Mouse (Mus musculus) hindbrain, embryonic 11.5 days (tissue): ENCODE data around the gene Tbc1d20. TPM values are rescaled to one million over a fixed set of nuclear protein-coding genes. Genes with fewer than 3 reads are reported as not detected.
A peak's percentile ranks its signal among the peaks of the same experiment; 100 is the strongest.

ENCODE experiments used
- ATAC-seq: fragments of 200-750 bp; cut with Nextera tagmentation; 2 replicates; pipeline ENCODE4 v1.8.0; 2017; ENCODE audit warnings: mild to moderate bottlenecking, moderate TSS enrichment, moderate library complexity; ENCODE audit not compliant: low FRiP score
- DNase-seq: peaks from one replicate; pipeline ENCODE4 v3.0.0-alpha.2; 2015; ENCODE audit warnings: low spot score
- H3K27ac ChIP-seq: fragments of 300-500 bp; sonication (generic); 2 replicates; pipeline ENCODE4 v1.5.1; 2014; ENCODE audit warnings: mild to moderate bottlenecking, low read depth, low read length
- H3K27me3 ChIP-seq: fragments of 300-500 bp; sonication (generic); 2 replicates; pipeline ENCODE4 v1.6.1; 2014; ENCODE audit warnings: mild to moderate bottlenecking, low read length, moderate library complexity, mixed read lengths; ENCODE audit not compliant: control insufficient read depth, insufficient read depth
- H3K36me3 ChIP-seq: fragments of 300-500 bp; sonication (generic); 2 replicates; pipeline ENCODE4 v1.6.1; 2014; ENCODE audit warnings: mild to moderate bottlenecking, low read length, moderate library complexity, mixed read lengths; ENCODE audit not compliant: control insufficient read depth, insufficient read depth
- H3K4me1 ChIP-seq: fragments of 300-500 bp; sonication (generic); replicated peaks from 2 replicates; pipeline ENCODE4 v1.6.1; 2014; ENCODE audit warnings: low read length, mixed read lengths; ENCODE audit not compliant: control insufficient read depth, insufficient read depth
- H3K4me2 ChIP-seq: fragments of 300-500 bp; sonication (generic); replicated peaks from 2 replicates; pipeline ENCODE4 v1.6.1; 2014; ENCODE audit warnings: mild to moderate bottlenecking, low read depth, low read length
- H3K4me3 ChIP-seq: fragments of 300-500 bp; sonication (generic); 2 replicates; pipeline ENCODE4 v1.5.1; 2014; ENCODE audit warnings: low read depth, low read length
- H3K9ac ChIP-seq: fragments of 300-500 bp; sonication (generic); 2 replicates; pipeline ENCODE4 v1.6.1; 2014; ENCODE audit warnings: low read depth, low read length
- H3K9me3 ChIP-seq: fragments of 300-500 bp; sonication (generic); 2 replicates; pipeline ENCODE4 v1.6.1; 2016; ENCODE audit warnings: low read length; ENCODE audit not compliant: control insufficient read depth
- WGBS: fragments of 180-500 bp; shearing (Covaris S2); extraction: QIAGEN DNeasy Blood & Tissue Kit; methylation state at CpG from one replicate; pipeline ENCODE4 v1.1.7; 2014; 5-methylcytosine and 5-hydroxymethylcytosine counted together
- polyA plus RNA-seq: library from polyadenylated mRNA; unstranded; fragments of >200 nt; fragmentation: Nextera tagmentation; extraction: Ambion mirVana; gene quantifications from 2 replicates; pipeline ENCODE4 v1.2.1, GENCODE M21; 2014

Tbc1d20 gene
- polyA plus RNA-seq, 1 experiment from 2014 or later = 23.7 TPM

- peaks cover 4% of the 10 kb centered on the region; the same call in 1 of the 2 replicates for H3K4me1 ChIP-seq
- peak overlapping the region; percentile 49 for H3K4me3 ChIP-seq
- ATAC-seq = peak; percentile 25; the same call in 1 of the 2 replicates
- peaks cover 7% of the 10 kb centered on the region; the same call in 1 of the 2 replicates for H3K27me3 ChIP-seq
- peak; percentile 31 for DNase-seq
- no peak overlapping the region for H3K27ac ChIP-seq
- no peaks in the 10 kb centered on the region for H3K36me3 ChIP-seq
- WGBS = 13% methylated on average over 10 of the region's 10 CpGs
- peak overlapping the region; percentile 56; the same call in 1 of the 2 replicates for H3K9ac ChIP-seq
- peak overlapping the region; percentile 77 for H3K4me2 ChIP-seq
- H3K9me3 ChIP-seq = no peaks in the 10 kb centered on the region
Measured at GRCm38 (mm10) chr2:152344361-152344760, 50.7 kb downstream of the Tbc1d20 start.

- WGBS = 61% methylated on average over 5 of the region's 5 CpGs
- no peak for ATAC-seq
- Histone ChIP-seq H3K9me3 (no peaks in the 10 kb centered on the region), H3K4me1 (peaks cover 4% of the 10 kb centered on the region; the same call in 1 of the 2 replicates), H3K4me3 (no peak overlapping the region), H3K27ac (no peak overlapping the region), H3K4me2 (no peak overlapping the region), H3K9ac (no peak overlapping the region), H3K36me3 (no peaks in the 10 kb centered on the region), H3K27me3 (peaks cover 7% of the 10 kb centered on the region; the same call in 1 of the 2 replicates)
- no peak for DNase-seq
Measured at GRCm38 (mm10) chr2:152344909-152345308, 51.3 kb downstream of the Tbc1d20 start.

- Histone ChIP-seq H3K27ac (no peak overlapping the region), H3K4me2 (no peak overlapping the region), H3K9ac (no peak overlapping the region), H3K27me3 (peaks cover 7% of the 10 kb centered on the region; the same call in 1 of the 2 replicates), H3K4me1 (peaks cover 4% of the 10 kb centered on the region; the same call in 1 of the 2 replicates), H3K36me3 (no peaks in the 10 kb centered on the region), H3K9me3 (no peaks in the 10 kb centered on the region), H3K4me3 (no peak overlapping the region)
- 67% methylated on average over 6 of the region's 6 CpGs for WGBS
- ATAC-seq (no peak), DNase-seq (no peak)
Measured at GRCm38 (mm10) chr2:152345393-152345792, 51.8 kb downstream of the Tbc1d20 start.

GRCm38 (mm10) chr2:152346776-152347465 lies 53.3 kb downstream of the Tbc1d20 start:
- Histone ChIP-seq H3K9ac (no peak overlapping the region), H3K27me3 (peaks cover 7% of the 10 kb centered on the region; the same call in 1 of the 2 replicates), H3K9me3 (no peaks in the 10 kb centered on the region), H3K4me2 (no peak overlapping the region), H3K4me3 (no peak overlapping the region), H3K27ac (no peak overlapping the region), H3K4me1 (peaks cover 4% of the 10 kb centered on the region; the same call in 1 of the 2 replicates), H3K36me3 (no peaks in the 10 kb centered on the region)
- WGBS = 46% methylated on average over 9 of the region's 9 CpGs
- DNase-seq = no peak
- ATAC-seq = no peak

GRCm38 (mm10) chr2:152347722-152348121 lies 54.1 kb downstream of the Tbc1d20 start:
- Histone ChIP-seq H3K4me1 (peaks cover 4% of the 10 kb centered on the region; the same call in 1 of the 2 replicates), H3K4me3 (no peak overlapping the region), H3K4me2 (no peak overlapping the region), H3K36me3 (no peaks in the 10 kb centered on the region), H3K9ac (no peak overlapping the region), H3K9me3 (no peaks in the 10 kb centered on the region), H3K27me3 (peaks cover 7% of the 10 kb centered on the region; the same call in 1 of the 2 replicates), H3K27ac (no peak overlapping the region)
- no peak for DNase-seq
- ATAC-seq = no peak
- WGBS = 80% methylated on average over 2 of the region's 2 CpGs

- no peak overlapping the region for H3K4me2 ChIP-seq
- no peaks in the 10 kb centered on the region for H3K36me3 ChIP-seq
- DNase-seq (no peak), ATAC-seq (no peak)
- no peak overlapping the region for H3K4me3 ChIP-seq
- no peak overlapping the region for H3K9ac ChIP-seq
- H3K9me3 ChIP-seq = no peaks in the 10 kb centered on the region
- peaks cover 3% of the 10 kb centered on the region; the same call in 1 of the 2 replicates for H3K4me1 ChIP-seq
- no peak overlapping the region for H3K27ac ChIP-seq
- WGBS = 87% methylated on average over 6 of the region's 6 CpGs
- peaks cover 5% of the 10 kb centered on the region; the same call in 1 of the 2 replicates for H3K27me3 ChIP-seq
Measured at GRCm38 (mm10) chr2:152349205-152349604, 55.6 kb downstream of the Tbc1d20 start.

GRCm38 (mm10) chr2:152349842-152350540 lies 56.4 kb downstream of the Tbc1d20 start:
- DNase-seq = no peak
- no peak overlapping the region for H3K9ac ChIP-seq
- H3K4me1 ChIP-seq = no peaks in the 10 kb centered on the region
- no peak overlapping the region for H3K4me3 ChIP-seq
- no peaks in the 10 kb centered on the region for H3K27me3 ChIP-seq
- H3K27ac ChIP-seq = no peak overlapping the region
- 89% methylated on average over 7 of the region's 8 CpGs for WGBS
- no peaks in the 10 kb centered on the region for H3K9me3 ChIP-seq
- H3K4me2 ChIP-seq = no peak overlapping the region
- ATAC-seq = no peak
- H3K36me3 ChIP-seq = no peaks in the 10 kb centered on the region

GRCm38 (mm10) chr2:152357254-152357653 lies 63.6 kb downstream of the Tbc1d20 start:
- no peak overlapping the region for H3K9ac ChIP-seq
- H3K4me2 ChIP-seq = no peak overlapping the region
- no peak overlapping the region for H3K27ac ChIP-seq
- H3K36me3 ChIP-seq = no peaks in the 10 kb centered on the region
- H3K4me3 ChIP-seq = no peak overlapping the region
- DNase-seq (no peak), ATAC-seq (no peak)
- H3K9me3 ChIP-seq = no peaks in the 10 kb centered on the region
- no peaks in the 10 kb centered on the region for H3K27me3 ChIP-seq
- WGBS = 89% methylated on average over 3 of the region's 3 CpGs
- H3K4me1 ChIP-seq = no peaks in the 10 kb centered on the region
